Mouse (Mus musculus) intestine, embryonic 14.5 days (tissue): ENCODE measurements at regions not wholly inside any gene's neighbourhood (a gene's known extent, or its start where the extent isn't known, plus 50 kb on each side); places are given as distances from the start of the nearest gene placed in this dataset.

Source experiments
- ATAC-seq: fragments of 200-750 bp; cut with Nextera tagmentation; replicated peaks from 2 replicates; pipeline ENCODE4 v1.8.0; 2017; ENCODE audit warnings: low read depth, moderate number of reproducible peaks, moderate TSS enrichment, moderate library complexity; ENCODE audit not compliant: low FRiP score, low TSS enrichment
- DNase-seq: peaks from one replicate; pipeline ENCODE4 v3.0.0-alpha.2; 2018; ENCODE audit warnings: low spot score
- H3K27ac ChIP-seq: fragments of 300-500 bp; sonication (generic); 2 replicates; pipeline ENCODE4 v1.5.1; 2014; ENCODE audit warnings: low read depth, mild to moderate bottlenecking, control low read depth
- H3K27me3 ChIP-seq: fragments of 300-500 bp; sonication (generic); replicated peaks from 2 replicates; pipeline ENCODE4 v1.6.1; 2014; ENCODE audit warnings: low read length, control low read depth; ENCODE audit not compliant: control insufficient read depth, insufficient read depth
- H3K36me3 ChIP-seq: fragments of 300-500 bp; sonication (generic); 2 replicates; pipeline ENCODE4 v1.6.1; 2014; ENCODE audit warnings: low read length, control low read depth; ENCODE audit not compliant: control insufficient read depth, insufficient read depth
- H3K4me1 ChIP-seq: fragments of 300-500 bp; sonication (generic); replicated peaks from 2 replicates; pipeline ENCODE4 v1.6.1; 2014; ENCODE audit warnings: low read length, control low read depth, mixed read lengths; ENCODE audit not compliant: control insufficient read depth, insufficient read depth
- H3K4me2 ChIP-seq: fragments of 300-500 bp; sonication (generic); 2 replicates; pipeline ENCODE4 v1.6.1; 2014; ENCODE audit warnings: low read length
- H3K4me3 ChIP-seq: fragments of 300-500 bp; sonication (generic); 2 replicates; pipeline ENCODE4 v1.5.1; 2014; ENCODE audit warnings: low read depth, low read length, control low read depth, mixed read lengths
- H3K9ac ChIP-seq: fragments of 300-500 bp; sonication (generic); 2 replicates; pipeline ENCODE4 v1.6.1; 2014; ENCODE audit warnings: mild to moderate bottlenecking, low read length
- H3K9me3 ChIP-seq: fragments of 300-500 bp; sonication (generic); 2 replicates; pipeline ENCODE4 v1.6.1; 2016; ENCODE audit warnings: low read length, control low read depth; ENCODE audit not compliant: control insufficient read depth
- WGBS: fragments of 180-500 bp; shearing (Covaris S2); extraction: QIAGEN DNeasy Blood & Tissue Kit; methylation state at CpG from one replicate; pipeline ENCODE4 v1.1.7; 2014; 5-methylcytosine and 5-hydroxymethylcytosine counted together

DNA sequence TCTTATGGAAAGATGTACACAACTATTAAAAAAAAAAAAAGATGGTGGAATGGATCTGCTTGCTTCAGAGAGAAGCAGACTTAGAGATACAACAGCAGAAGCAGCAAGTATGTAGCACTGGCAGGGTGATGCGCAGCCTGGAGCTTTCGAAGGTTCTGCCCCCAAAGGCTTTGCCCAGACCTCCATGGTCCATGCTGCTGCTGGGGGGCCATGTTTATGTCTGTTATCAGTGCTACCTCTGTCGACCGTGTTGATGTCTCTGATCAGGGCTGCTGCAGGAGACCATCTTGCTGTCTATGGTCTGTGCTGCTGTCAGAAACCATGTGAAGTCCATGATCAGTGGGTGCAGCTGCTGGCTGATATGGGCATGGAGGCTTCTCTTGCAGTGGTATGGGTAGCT is 88.6 kb upstream of the Fam189a1 start:
- ATAC-seq (no peak), DNase-seq (peak; percentile 35)
- H3K9ac ChIP-seq = no peak overlapping the region

DNA sequence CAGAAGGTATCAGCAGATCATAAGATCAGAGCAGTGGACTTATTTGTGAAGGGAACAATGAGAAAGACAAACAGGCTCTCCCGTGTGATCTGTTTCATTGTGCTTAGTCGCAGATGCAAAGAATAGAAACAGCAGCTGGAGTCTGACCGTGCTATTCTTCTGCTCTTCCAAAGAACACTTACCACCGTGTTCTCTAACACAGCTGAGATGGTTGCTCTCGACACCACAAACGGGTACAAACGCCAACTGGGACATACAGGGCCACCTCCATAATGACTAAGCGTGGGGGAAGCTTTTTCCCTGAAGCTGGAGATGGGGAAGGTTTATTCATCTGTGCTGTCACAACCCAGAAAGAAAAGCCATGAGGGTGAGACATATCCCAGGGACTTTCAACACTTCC is 84.8 kb upstream of the Fam189a1 start:
- no peaks in the 10 kb centered on the region for H3K4me1 ChIP-seq
- H3K4me3 ChIP-seq = no peak overlapping the region
- H3K4me2 ChIP-seq = no peak overlapping the region
- no peaks in the 10 kb centered on the region for H3K27me3 ChIP-seq
- ATAC-seq (no peak), DNase-seq (peak; percentile 28)
- H3K9me3 ChIP-seq = no peaks in the 10 kb centered on the region
- no peak overlapping the region for H3K27ac ChIP-seq
- H3K36me3 ChIP-seq = no peaks in the 10 kb centered on the region
- WGBS = 79% methylated on average over 8 of the region's 8 CpGs
- no peak overlapping the region for H3K9ac ChIP-seq

More for the DNA sequence above, 88.6 kb upstream of the Fam189a1 start:
- Histone ChIP-seq H3K27me3 (no peaks in the 10 kb centered on the region), H3K9me3 (no peaks in the 10 kb centered on the region), H3K27ac (no peak overlapping the region), H3K4me2 (no peak overlapping the region), H3K4me3 (no peak overlapping the region), H3K36me3 (no peaks in the 10 kb centered on the region), H3K4me1 (no peaks in the 10 kb centered on the region)
- WGBS = 84% methylated on average over 4 of the region's 4 CpGs

DNA sequence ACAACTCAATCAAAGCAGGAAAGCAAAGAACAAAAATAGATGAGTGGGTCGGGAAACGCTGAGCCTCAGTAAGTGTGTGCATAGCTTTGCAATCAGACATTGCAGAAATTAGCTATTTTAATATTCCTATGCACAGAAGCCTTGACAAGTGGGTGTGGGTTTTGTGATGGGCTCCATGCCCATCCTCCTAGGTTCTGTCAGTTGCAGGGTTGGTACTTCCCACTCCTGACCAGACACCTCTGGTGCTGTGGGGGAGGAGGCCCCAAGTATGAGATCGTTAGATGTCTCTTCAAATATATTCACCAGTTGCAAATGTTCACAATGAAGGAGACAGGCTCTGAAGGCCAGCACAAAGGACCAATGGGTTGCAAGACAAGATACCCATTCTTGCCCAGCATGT is 79.3 kb upstream of the Fam189a1 start:
- Histone ChIP-seq H3K27ac (no peak overlapping the region), H3K36me3 (no peaks in the 10 kb centered on the region), H3K27me3 (no peaks in the 10 kb centered on the region), H3K9me3 (no peaks in the 10 kb centered on the region), H3K4me2 (no peak overlapping the region), H3K9ac (no peak overlapping the region), H3K4me3 (no peak overlapping the region), H3K4me1 (no peaks in the 10 kb centered on the region)
- 89% methylated on average over 3 of the region's 3 CpGs for WGBS
- DNase-seq (no peak), ATAC-seq (no peak)

DNA sequence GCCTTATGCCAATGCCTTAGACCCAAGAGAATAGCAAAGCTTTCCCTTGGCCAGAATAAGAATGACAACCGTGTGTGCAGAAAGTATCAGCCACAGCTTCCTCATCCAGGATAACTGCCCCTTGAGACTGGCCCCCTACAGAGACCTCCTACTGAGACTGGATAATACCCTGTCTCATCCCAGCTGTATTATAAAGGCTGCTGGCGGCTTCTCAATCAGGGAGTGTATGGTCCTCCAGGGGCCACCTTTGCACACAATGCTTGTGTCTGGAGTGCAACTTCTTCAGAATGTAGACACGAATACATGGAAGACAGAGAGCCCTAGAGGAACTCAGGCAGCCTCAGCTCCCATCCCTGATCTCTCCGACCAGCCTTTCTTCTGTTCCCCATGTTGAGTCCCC is 77.3 kb upstream of the Fam189a1 start:
- no peak overlapping the region for H3K4me3 ChIP-seq
- H3K4me2 ChIP-seq = no peak overlapping the region
- no peaks in the 10 kb centered on the region for H3K27me3 ChIP-seq
- no peaks in the 10 kb centered on the region for H3K4me1 ChIP-seq
- WGBS = 71% methylated on average over 4 of the region's 4 CpGs
- no peaks in the 10 kb centered on the region for H3K9me3 ChIP-seq
- ATAC-seq (no peak), DNase-seq (no peak)
- H3K36me3 ChIP-seq = no peaks in the 10 kb centered on the region
- no peak overlapping the region for H3K9ac ChIP-seq
- no peak overlapping the region for H3K27ac ChIP-seq

DNA sequence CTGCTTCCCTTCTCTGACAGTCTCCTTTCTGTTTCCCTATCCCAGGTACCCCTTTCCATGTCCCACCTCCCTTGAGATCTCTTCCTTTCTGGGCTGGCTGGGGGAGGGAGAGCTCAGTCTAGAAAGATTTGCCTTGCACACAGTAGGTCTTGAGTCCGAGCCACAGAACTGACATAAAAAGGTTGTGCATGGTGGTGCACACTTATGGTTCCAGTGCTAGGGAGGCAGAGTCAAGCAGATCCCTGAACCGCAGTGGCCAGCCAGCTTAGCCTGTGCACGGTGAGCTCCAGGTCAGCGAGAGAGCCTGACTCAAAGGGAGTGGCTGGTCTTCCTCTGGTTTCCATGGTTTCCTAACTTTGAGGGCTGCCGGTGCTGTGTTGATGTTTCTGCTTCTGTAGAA is 72.9 kb upstream of the Fam189a1 start:
- no peaks in the 10 kb centered on the region for H3K27me3 ChIP-seq
- DNase-seq (no peak), ATAC-seq (no peak)
- H3K4me3 ChIP-seq = no peak overlapping the region
- H3K9ac ChIP-seq = no peak overlapping the region
- no peaks in the 10 kb centered on the region for H3K36me3 ChIP-seq
- no peaks in the 10 kb centered on the region for H3K9me3 ChIP-seq
- WGBS = 52% methylated on average over 5 of the region's 5 CpGs
- H3K27ac ChIP-seq = no peak overlapping the region
- no peak overlapping the region for H3K4me2 ChIP-seq
- H3K4me1 ChIP-seq = no peaks in the 10 kb centered on the region

DNA sequence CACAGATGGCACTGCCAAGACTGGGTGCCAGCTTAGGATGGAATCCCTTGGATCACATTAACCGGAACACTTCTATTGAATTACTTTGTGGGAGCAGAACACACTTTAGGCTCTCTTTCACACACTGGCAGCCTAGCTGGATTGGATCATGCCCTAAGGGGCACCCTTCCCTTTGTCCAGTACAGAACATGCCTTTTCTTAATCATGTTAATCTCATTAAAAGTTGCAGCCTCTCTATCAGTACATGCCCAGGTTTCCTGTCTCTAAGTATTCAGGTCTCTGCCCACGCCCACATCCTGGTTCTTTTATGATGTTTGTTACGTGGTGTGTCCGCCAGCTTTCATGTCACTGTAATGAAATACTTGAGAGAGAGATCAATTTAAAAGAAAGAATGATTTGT is 69.8 kb upstream of the Fam189a1 start:
- H3K27me3 ChIP-seq = no peaks in the 10 kb centered on the region
- no peaks in the 10 kb centered on the region for H3K36me3 ChIP-seq
- H3K4me3 ChIP-seq = no peak overlapping the region
- H3K9ac ChIP-seq = no peak overlapping the region
- 72% methylated on average over 4 of the region's 4 CpGs for WGBS
- H3K27ac ChIP-seq = no peak overlapping the region
- DNase-seq (no peak), ATAC-seq (no peak)
- no peak overlapping the region for H3K4me2 ChIP-seq
- no peaks in the 10 kb centered on the region for H3K4me1 ChIP-seq
- H3K9me3 ChIP-seq = no peaks in the 10 kb centered on the region

DNA sequence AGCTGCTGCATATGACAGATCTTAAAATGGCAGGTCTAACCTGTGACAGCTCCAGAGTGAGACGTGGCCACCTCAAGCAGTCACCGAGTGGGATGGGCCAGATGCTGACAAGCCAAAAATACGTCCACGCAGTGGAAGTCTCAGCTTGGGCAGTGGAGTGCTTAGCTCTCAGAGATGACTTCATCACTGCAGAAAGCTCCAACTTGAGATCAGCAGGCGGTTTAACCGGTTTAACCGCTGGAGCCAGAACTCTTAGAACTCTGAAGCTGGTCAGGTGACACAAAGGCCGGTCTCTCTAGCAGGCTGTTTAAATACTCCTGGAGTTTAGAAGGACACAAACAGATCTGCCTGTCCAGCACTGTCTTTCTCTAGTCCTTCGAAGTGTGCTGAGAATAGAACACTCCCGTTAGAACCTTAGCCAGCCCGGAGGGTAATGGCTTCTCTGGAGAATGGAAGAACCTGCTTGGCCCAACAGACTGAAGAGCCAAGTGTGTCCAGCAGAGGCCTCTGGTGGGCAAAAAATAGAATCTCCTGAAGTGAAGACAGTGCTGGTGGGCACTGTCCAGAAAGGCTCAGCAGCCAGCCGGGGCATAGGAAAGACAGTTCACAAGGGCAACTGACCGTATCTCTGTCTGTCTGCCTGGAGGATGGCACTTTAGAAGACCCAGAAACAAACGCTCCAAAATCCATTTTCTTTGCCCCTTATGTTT is 57.0 kb upstream of the Fam189a1 start:
- H3K27ac ChIP-seq = no peak overlapping the region
- peak; percentile 91 for ATAC-seq
- H3K4me2 ChIP-seq = no peak overlapping the region
- no peaks in the 10 kb centered on the region for H3K4me1 ChIP-seq
- H3K36me3 ChIP-seq = no peaks in the 10 kb centered on the region
- WGBS = 69% methylated on average over 14 of the region's 14 CpGs
- no peaks in the 10 kb centered on the region for H3K9me3 ChIP-seq
- no peak overlapping the region for H3K9ac ChIP-seq
- no peaks in the 10 kb centered on the region for H3K27me3 ChIP-seq
- peak; percentile 70 for DNase-seq
- no peak overlapping the region for H3K4me3 ChIP-seq

DNA sequence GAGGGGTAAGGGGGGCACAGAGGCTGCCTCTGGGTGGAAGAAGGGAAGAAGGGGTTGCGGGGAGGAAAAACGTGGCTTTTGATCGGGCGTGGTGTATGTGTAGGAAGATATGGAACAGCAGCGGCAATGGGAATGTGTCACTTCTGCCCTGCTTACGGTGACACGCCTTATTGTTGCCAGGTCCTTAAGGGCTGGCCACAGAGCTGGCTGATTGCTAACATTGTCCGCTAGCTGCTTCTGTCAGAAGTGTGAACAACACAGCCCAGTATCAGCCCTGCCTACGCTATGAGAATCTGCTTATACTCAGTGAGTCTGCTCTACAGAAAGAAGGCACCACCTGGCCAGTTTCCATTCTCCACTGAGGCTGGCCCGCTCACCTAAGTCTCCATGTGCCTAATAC is 50.9 kb upstream of the Fam189a1 start:
- WGBS = 73% methylated on average over 10 of the region's 10 CpGs
- DNase-seq = no peak

More for the DNA sequence above, 50.9 kb upstream of the Fam189a1 start:
- no peak overlapping the region for H3K27ac ChIP-seq
- H3K4me2 ChIP-seq = no peak overlapping the region
- ATAC-seq = no peak
- H3K4me3 ChIP-seq = no peak overlapping the region
- 0 out of 2 replicates have a peak, but pooled peaks cover 4% of the 10 kb centered on the region for H3K9me3 ChIP-seq
- no peaks in the 10 kb centered on the region for H3K27me3 ChIP-seq
- H3K4me1 ChIP-seq = no peaks in the 10 kb centered on the region
- no peaks in the 10 kb centered on the region for H3K36me3 ChIP-seq
- no peak overlapping the region for H3K9ac ChIP-seq
